Mouse (Mus musculus) intestine, postnatal 0 days (tissue): ENCODE measurements at regions not wholly inside any gene's neighbourhood (a gene's known extent, or its start where the extent isn't known, plus 50 kb on each side); places are given as distances from the start of the nearest gene placed in this dataset.

Experiments
- ATAC-seq: fragments of 200-750 bp; cut with Nextera tagmentation; 2 replicates; pipeline ENCODE4 v1.8.0; 2017; ENCODE audit warnings: mild to moderate bottlenecking, moderate TSS enrichment, moderate library complexity
- H3K27ac ChIP-seq: fragments of 300-500 bp; sonication (generic); 2 replicates; pipeline ENCODE4 v1.5.1; 2014; ENCODE audit warnings: mild to moderate bottlenecking, low read depth, low read length, moderate library complexity
- H3K27me3 ChIP-seq: fragments of 300-500 bp; sonication (generic); replicated peaks from 2 replicates; pipeline ENCODE4 v1.6.1; 2014; ENCODE audit warnings: low read length, mixed read lengths; ENCODE audit not compliant: control insufficient read depth, insufficient read depth
- H3K36me3 ChIP-seq: fragments of 300-500 bp; sonication (generic); 2 replicates; pipeline ENCODE4 v1.6.1; 2014; ENCODE audit warnings: mild to moderate bottlenecking, moderate library complexity; ENCODE audit not compliant: control insufficient read depth, insufficient read depth
- H3K4me1 ChIP-seq: fragments of 300-500 bp; sonication (generic); replicated peaks from 2 replicates; pipeline ENCODE4 v1.6.1; 2014; ENCODE audit warnings: antibody characterized with exemption, low read length, mixed read lengths; ENCODE audit not compliant: control insufficient read depth, insufficient read depth
- H3K4me2 ChIP-seq: fragments of 300-500 bp; sonication (generic); replicated peaks from 2 replicates; pipeline ENCODE4 v1.6.1; 2014; ENCODE audit warnings: low read depth, mild to moderate bottlenecking, moderate library complexity
- H3K4me3 ChIP-seq: fragments of 300-500 bp; sonication (generic); 2 replicates; pipeline ENCODE4 v1.5.1; 2014; ENCODE audit warnings: low read depth, low read length
- H3K9ac ChIP-seq: fragments of 300-500 bp; sonication (generic); 2 replicates; pipeline ENCODE4 v1.6.1; 2014; ENCODE audit warnings: mild to moderate bottlenecking, low read depth, low read length
- H3K9me3 ChIP-seq: fragments of 300-500 bp; sonication (generic); 2 replicates; pipeline ENCODE4 v1.6.1; 2016; ENCODE audit warnings: mixed run types; ENCODE audit not compliant: control insufficient read depth
- CTCF ChIP-seq: sonication (generic); IDR thresholded peaks from 2 replicates; pipeline ENCODE4 v1.5.1; 2016; ENCODE audit warnings: low read depth, mild to moderate bottlenecking, control low read depth, antibody characterized with exemption, moderate library complexity
- WGBS: fragments of 180-500 bp; shearing (Covaris S2); extraction: QIAGEN DNeasy Blood & Tissue Kit; methylation state at CpG from one replicate; pipeline ENCODE4 v1.1.7; 2014; 5-methylcytosine and 5-hydroxymethylcytosine counted together

DNA sequence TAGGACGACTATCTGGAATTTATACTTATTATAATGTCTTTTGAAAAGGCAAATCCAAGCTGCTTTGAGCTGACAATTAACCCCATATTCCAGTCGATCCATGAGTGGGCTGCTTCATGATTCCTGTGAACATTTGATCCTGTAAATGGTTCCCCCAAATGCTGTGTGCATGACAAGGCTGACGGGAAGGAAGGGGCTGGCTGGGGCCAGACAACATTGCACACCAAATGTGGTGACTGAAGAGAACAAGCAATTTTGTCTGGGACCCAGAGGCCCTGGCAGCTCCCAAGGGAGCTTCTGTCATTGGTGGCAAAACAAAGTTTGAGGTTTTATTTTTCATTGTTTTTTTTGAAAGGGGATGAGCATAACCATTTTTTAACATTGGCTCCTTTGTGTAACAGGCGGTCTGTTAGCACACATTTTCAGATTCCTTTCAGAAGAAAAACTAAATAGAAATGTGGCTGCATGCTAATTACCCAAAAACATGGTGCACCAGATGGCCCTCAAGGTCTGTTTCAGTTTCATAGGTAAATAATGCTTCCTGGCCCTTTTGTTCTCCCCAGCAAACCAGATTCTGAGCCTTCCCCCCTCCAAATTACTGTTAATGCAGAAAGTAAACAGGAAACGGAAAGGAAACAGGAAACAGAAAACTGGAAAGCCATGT lies 348.6 kb upstream of the Cd180 start:
- Histone ChIP-seq H3K4me2 (no peak overlapping the region), H3K4me1 (no peaks in the 10 kb centered on the region), H3K36me3 (no peaks in the 10 kb centered on the region), H3K27me3 (no peaks in the 10 kb centered on the region), H3K27ac (no peak overlapping the region), H3K4me3 (no peak overlapping the region), H3K9ac (no peak overlapping the region), H3K9me3 (no peaks in the 10 kb centered on the region)
- no peak for ATAC-seq
- WGBS, result 78% methylated on average over 5 of the region's 5 CpGs
- TF ChIP-seq CTCF, result no peak

DNA sequence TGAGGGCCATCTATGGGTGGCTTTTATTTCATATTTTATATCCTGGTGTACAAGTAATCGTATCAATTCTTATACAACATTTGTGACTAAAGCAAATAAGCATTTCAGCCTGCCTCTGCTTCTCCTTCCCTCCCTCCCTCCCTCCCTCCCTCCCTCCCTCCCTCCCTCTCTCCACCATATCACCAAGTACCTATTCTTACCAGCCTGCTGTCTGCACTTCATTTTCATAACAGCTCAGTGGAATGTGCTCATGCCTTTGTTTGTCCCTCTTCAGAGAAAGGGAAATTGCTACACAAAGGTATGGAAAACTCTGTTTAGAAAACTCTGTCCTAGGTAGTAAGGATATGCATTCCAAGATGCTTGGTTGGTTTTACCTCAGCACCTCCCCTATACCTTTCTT lies 343.9 kb upstream of the Cd180 start:
- Histone ChIP-seq H3K4me2 (no peak overlapping the region), H3K36me3 (no peaks in the 10 kb centered on the region), H3K9me3 (no peaks in the 10 kb centered on the region), H3K4me1 (no peaks in the 10 kb centered on the region), H3K27me3 (no peaks in the 10 kb centered on the region), H3K4me3 (no peak overlapping the region), H3K9ac (no peak overlapping the region), H3K27ac (no peak overlapping the region)
- no peak for TF ChIP-seq CTCF
- ATAC-seq, result no peak
- WGBS, result 84% methylated on average over 1 of the region's 1 CpGs

DNA sequence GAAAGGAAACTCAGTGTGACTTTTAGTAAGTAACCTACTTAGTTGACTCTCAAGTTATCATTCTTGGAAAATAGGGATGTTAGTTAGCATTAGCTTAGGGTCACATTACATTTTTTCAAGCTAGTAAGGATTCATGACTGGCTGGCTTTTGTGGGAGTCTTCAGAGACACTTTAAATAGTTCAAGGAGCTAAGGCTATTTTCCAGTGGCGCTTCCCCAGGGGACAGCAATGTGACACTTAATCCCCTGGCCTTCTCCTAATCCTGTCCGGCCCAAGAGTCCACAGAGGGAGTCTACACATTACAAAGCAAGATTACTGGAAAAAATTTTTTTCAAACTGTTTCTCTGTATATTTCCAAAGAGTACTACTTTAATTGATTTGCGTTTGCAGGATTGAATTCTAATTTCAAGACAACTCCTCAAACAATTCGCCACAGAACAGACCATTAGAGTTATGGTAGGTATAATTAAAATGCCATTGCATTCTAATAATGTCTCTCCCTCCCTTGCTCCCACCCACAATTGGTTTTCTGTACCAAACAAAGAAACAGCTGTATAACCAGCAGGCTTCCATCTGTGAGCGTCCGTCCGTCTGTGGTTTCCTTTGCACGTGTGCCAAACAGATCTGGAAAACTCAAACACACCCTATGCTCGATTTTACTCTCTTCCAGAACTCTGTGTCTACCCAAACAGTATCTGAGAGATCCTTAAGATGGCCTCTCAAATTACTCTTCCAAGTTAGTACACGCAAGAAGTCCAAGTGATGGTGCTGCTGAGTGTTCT lies 341.1 kb upstream of the Cd180 start:
- no peak for ATAC-seq
- no peaks in the 10 kb centered on the region for H3K27me3 ChIP-seq
- H3K9me3 ChIP-seq, result no peaks in the 10 kb centered on the region
- no peak for TF ChIP-seq CTCF
- 64% methylated on average over 10 of the region's 10 CpGs for WGBS
- no peak overlapping the region for H3K4me3 ChIP-seq
- H3K36me3 ChIP-seq, result no peaks in the 10 kb centered on the region
- H3K4me2 ChIP-seq, result no peak overlapping the region
- no peaks in the 10 kb centered on the region for H3K4me1 ChIP-seq
- no peak overlapping the region for H3K27ac ChIP-seq
- no peak overlapping the region for H3K9ac ChIP-seq

DNA sequence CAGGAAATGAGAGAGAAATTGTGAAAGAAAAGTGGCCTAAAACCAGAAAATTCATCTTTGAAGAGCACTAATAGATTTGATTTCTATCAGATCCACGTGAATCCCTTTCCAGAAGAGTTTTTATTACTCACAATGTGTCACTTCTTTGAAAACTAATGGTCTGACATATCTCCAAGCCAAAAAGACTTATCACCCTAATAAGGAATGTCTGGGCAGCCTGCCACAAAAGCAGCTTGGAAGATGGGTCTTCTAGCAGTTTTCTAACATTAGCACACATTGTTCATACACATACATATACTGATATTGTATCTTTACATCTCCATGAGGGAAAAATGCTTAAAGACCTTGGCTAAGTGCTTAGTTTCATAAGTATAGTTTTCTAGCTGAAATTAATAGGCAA lies 337.8 kb upstream of the Cd180 start:
- no peak overlapping the region for H3K27ac ChIP-seq
- H3K4me2 ChIP-seq, result no peak overlapping the region
- no peak for ATAC-seq
- no peak overlapping the region for H3K4me3 ChIP-seq
- no peaks in the 10 kb centered on the region for H3K36me3 ChIP-seq
- H3K27me3 ChIP-seq, result no peaks in the 10 kb centered on the region
- H3K4me1 ChIP-seq, result no peaks in the 10 kb centered on the region
- TF ChIP-seq CTCF, result no peak
- WGBS, result 35% methylated on average over 1 of the region's 1 CpGs
- H3K9me3 ChIP-seq, result no peaks in the 10 kb centered on the region
- H3K9ac ChIP-seq, result no peak overlapping the region

DNA sequence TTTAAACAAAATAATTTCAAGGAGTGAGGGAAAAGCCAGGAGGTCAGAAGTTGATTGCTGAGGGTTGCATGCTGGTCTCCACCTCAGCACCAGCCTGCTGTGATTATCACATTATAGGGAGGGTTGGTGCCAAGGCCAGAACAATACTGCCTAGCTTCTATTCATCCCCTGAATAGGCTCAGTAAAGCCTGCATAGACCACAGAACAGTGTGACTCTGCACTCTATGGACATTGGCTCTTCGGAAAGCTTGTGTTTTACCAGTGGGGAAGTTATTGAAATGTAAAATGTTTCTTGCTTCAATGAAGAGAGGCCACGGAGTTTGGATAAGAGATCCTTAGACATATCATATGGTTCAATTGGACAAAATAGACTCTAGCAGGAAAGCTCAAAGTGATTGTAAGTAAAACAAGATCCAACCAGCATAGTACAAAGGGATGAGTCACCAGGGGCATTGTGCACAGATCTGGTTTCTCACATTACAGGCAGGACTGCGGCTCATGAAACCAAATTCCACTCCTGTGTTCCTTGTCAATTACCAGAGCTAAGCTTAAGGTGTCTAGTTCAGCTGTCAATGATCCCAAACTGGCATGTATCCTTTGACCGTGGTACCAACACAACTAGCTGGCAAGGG lies 320.8 kb upstream of the Cd180 start:
- no peaks in the 10 kb centered on the region for H3K27me3 ChIP-seq
- no peak overlapping the region for H3K27ac ChIP-seq
- no peak overlapping the region for H3K9ac ChIP-seq
- no peak for ATAC-seq
- no peaks in the 10 kb centered on the region for H3K36me3 ChIP-seq
- H3K4me1 ChIP-seq, result no peaks in the 10 kb centered on the region
- no peak for TF ChIP-seq CTCF
- H3K4me2 ChIP-seq, result no peak overlapping the region
- 92% methylated on average over 4 of the region's 4 CpGs for WGBS
- no peaks in the 10 kb centered on the region for H3K9me3 ChIP-seq
- H3K4me3 ChIP-seq, result no peak overlapping the region

DNA sequence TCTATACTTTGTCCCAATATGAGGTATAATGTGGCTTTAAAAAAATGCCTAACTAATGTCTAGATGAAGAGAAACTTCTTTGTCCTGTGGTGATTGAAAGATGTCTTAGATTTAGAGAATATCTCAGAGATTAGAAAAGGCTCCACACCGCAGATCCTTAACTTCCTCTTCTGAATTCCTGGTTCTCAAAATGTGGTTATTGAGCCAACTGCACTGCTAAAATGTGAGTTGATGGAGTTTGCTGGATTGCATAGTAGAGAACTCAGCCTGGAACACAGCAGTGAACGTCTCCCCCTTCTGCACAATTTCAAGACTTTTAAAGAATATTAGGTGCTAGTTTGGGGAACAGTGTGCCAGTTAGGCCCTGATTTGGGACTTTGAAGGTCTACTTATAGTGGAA lies 312.7 kb upstream of the Cd180 start:
- H3K4me1 ChIP-seq, result no peaks in the 10 kb centered on the region
- H3K36me3 ChIP-seq, result no peaks in the 10 kb centered on the region
- H3K4me3 ChIP-seq, result no peak overlapping the region
- no peak overlapping the region for H3K9ac ChIP-seq
- no peak overlapping the region for H3K27ac ChIP-seq
- H3K4me2 ChIP-seq, result no peak overlapping the region
- no peak for ATAC-seq
- WGBS, result 84% methylated on average over 2 of the region's 2 CpGs
- H3K9me3 ChIP-seq, result no peaks in the 10 kb centered on the region
- no peak for TF ChIP-seq CTCF
- no peaks in the 10 kb centered on the region for H3K27me3 ChIP-seq
